Mouse (Mus musculus) telencephalon, adult 2 months (tissue): ENCODE measurements around the gene Mcl1.
"Not testable (repeated sequence)": the region's sequence is repeated elsewhere in the genome, so short reads cannot be mapped to it uniquely, and the experiment has no call there.

Experiments
- DNase-seq: peaks from one replicate; pipeline ENCODE4 v3.0.0-alpha.2; 2011; ENCODE audit warnings: low read depth, low spot score

Mcl1 gene

GRCm38 (mm10) chr3:95666124-95666844, 7.7 kb downstream of the Mcl1 start:
- DNase-seq: no peak

DNA sequence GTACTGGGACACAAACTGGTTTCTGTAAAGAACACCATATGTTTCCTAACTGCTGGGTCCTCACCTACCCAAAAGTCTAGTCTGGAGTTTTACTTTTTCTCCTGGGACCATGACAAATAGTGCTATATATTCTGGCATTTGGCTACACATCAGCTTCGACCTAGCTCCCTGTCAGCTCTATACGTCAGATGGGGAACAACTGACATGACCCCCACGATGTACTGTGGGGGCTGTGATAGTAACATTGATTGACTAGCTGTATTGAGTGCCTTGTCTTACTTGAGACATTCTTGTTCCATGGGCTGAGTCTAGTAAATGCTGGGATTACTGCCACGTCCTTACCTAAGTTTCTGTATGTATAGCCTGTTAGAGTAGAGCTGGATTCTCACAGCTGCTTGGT, 8.9 kb downstream of the Mcl1 start:
- no peak for DNase-seq

DNA sequence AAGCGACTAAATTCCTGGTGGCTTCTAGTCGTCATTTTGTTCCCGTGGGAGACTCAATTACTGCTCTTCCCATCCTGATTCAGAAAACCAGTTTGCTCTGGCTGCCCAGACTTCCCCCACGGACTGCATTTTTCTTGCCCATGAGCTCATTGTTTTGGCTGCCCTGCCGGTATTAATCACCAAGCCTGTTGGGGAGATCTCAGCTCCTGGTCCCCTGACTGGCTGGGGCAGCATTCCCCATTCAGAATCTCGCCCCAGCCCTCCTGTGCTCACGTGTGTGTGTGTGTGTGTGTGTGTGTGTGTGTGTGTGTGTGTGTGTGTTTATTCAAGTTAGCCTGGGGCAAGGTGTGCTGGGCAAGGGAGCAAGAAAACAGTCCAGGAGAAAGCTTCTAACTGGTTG, 9.4 kb downstream of the Mcl1 start:
- DNase-seq: no peak

DNA sequence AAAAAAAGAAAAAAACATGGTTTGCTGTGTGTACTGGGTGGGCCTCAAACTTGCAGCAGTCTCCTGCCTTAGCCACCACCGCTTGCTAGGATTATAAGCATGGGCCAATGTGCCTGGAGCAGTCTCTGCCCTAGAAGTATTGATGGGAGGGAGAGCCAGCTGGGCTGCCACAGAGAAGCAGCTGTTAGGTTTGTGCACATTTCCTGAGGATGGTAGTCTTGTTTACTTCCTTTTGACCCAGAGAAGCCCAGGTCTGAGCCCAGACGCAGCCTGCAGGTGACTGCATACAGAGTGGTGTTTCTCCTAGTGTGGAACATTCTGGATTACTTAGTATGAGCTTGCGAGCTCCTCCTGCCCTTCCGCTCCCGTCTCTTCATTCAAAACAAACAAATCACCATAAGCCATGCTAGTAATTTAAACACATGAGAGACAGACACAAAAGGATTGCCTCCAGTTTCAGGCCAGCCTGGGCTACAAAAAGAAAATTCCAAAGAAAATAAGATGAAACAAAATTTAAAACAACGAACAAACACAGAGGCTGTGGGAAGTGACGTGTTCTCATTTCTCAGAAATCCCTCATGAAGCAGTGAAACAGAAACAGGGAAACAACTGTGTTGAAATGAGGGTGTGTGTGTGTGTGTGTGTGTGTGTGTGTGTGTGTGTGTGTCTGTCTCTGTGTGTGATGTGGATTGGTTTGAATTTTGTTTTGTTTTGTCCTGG, 10.2 kb downstream of the Mcl1 start:
- DNase-seq: no peak

DNA sequence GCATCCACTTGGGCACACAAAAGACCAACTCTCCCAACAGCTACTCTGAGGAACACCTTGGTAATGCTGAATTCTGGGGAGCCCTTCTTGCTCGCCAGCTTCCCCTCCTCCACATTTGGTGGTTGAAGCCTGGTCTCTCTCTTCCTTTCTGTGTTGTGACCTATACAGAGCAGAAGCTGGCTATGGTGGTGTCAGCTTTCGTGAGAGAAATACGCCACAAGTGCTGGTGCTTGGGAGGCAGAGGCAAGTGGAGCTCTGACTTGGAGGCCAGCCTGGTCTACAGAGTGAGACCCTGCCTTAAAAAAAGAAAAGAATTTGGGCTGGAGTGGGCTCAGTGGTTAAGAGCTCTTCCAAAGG, 10.7 kb downstream of the Mcl1 start:
- no peak for DNase-seq

- DNase-seq: not testable (repeated sequence)
Observed at GRCm38 (mm10) chr3:95670419-95670818, 11.8 kb downstream of the Mcl1 start.

DNA sequence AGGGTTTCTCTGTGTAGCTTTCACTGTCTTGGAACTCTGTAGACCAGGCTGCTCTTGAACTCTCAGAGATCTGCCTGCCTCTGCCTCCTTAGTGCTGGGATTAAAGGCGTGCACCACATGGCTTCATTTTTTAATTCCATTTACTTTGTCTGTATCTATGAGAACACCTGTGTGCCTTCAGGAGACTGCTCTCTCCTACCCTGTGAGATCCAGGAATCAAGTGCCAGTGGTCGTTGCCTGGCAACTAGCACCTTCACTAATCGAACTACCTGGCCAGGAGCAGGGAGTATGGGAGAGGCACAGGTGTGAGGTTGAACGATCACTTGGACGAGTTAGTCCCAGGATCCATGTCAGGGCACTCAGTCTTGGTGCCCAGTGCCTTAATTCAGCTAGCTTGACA, 12.6 kb downstream of the Mcl1 start:
- DNase-seq: no peak

- DNase-seq: no peak
Observed at GRCm38 (mm10) chr3:95672461-95672860, 13.9 kb downstream of the Mcl1 start.

- no peak for DNase-seq
Observed at GRCm38 (mm10) chr3:95672861-95673706, 14.5 kb downstream of the Mcl1 start.

DNA sequence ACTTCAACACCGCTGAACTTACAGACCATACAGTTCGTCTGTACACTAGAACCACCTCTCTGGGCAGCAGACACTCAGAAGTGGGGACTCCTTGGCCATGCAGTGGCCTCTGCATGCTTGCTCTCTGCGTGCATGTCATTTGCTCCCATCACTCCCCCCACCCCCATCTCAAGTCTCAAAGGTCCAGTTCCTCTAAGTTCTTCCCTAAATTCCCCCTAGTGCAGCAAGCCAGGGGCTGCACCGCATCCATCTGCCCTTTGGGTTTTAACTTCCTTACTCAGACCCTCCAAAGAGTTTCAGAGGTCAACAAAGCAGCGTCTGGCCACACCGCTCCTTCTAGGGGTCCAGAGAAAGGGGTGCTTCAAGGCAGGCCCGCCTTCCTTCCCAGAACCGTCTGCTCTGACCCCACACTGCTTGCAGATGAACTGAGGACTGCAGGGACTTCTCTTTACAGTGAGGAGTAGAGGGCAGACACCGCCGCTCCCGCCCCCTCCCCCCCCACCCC, 15.2 kb downstream of the Mcl1 start:
- DNase-seq: no peak

- no peak for DNase-seq
Observed at GRCm38 (mm10) chr3:95674236-95674635, 15.6 kb downstream of the Mcl1 start.

- DNase-seq: no peak
Observed at GRCm38 (mm10) chr3:95674812-95675211, 16.2 kb downstream of the Mcl1 start.

DNA sequence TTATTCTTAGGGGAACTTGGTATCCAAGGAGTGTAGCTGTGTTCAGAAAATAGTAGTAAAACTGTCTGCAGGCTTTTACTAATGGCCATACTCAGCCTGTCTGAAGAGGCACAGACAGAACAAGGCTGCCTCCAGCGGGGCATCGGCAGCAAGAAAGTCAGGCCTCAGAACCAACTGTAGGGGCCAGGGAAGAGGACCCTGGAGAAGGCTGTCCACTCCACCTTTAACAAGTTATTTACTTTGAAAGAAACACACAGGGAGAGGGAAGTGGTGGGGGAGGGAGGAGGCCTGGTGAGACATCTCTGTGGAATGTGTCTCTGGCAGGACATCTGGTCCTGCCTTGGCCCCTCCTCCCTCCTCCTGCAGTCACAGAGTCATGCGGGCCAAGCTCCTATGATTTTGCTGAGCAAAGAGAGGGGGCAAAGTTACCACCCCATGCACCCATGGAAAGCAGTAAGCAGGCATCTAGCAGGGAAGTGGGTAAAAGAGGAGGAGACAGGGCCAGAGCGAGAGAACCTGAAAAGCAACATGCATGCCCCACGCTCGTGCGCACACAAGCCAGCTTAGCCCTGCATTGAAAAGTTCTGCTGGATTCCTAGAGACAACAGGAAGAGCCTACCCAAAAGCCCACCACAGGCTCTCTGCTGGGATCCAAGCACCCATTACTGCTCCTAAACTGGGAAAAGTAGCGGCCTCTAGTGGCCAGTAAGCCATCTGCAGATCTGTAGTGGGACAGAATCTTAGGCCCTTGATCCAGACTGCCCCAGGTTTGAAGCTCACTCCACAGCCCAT, 16.9 kb downstream of the Mcl1 start:
- no peak for DNase-seq

DNA sequence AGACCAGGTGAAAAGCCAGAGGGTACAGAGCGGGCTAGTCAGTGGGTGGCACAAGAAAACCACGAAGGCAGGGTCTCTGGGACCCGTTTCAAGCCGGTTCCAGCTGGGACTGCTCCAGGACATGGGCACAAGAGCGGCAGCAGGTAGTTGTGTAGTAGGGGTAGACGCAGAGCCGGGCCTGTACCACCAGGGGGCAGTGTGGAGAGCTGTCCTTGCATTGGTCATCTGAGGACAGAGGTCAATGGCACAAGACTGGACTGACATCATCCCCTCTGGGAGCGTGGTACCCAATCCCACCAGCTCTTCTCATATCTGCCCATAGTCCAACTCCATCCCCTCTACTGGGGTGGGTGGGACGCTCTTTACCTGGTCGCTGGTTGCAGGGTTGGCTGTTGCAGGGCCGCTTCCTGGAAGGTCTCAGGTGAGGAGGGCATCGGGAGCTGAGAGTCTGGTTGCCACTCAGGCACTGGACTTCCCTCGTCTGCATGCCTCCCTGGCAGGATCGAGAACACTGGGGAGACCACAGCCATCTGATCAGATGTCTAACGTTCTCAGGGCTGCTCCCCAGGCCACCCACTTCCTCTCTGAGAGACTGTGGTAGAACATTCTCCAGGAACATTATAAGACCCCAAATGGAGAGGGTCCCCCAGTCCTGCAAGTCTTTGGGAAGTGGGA, 18.3 kb downstream of the Mcl1 start:
- no peak for DNase-seq

- DNase-seq: no peak
Observed at GRCm38 (mm10) chr3:95677420-95678090, 19.0 kb downstream of the Mcl1 start.

- DNase-seq: no peak
Observed at GRCm38 (mm10) chr3:95679551-95679950, 21.0 kb downstream of the Mcl1 start.

GRCm38 (mm10) chr3:95680673-95681072, 22.1 kb downstream of the Mcl1 start:
- DNase-seq: no peak

DNA sequence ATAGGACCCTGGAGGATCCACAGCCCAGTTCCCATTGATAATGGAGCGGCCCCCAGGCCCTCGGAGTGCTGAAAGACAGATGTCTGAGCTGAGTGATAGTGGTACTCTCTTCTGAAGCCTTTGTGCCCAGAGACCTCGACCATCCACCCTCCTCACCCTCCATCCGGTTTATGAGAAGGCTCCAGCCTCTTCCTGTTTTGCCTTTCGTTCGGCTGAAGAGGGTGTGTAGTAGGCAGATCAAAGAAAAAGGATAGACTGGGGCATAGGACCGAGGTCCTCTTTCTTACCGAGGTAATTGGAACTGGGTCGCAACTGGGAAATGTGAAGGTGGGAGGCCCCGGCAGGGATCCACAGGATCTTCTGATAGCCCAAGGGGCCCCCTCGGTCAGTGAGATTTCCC, 22.8 kb downstream of the Mcl1 start:
- no peak for DNase-seq

DNA sequence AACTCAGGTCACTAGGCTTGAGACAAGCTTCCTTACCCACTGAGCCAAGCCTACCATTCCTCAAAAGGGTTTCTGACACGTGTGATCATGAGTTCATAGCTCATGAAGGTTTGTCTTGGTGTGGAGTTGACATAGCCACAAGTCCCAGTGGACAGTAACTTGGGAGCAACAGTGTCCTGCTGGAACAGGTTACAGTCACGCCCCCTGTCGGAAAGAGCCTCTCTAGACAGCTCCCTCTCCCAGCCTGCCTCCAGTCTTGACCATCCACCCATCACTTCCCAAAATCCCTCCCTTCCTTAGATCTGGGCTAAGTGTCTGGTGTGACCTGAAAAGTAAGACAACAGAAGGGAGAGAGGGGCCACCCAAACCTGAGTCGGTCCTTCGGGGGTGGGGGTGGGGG, 24.3 kb downstream of the Mcl1 start:
- DNase-seq: no peak

DNA sequence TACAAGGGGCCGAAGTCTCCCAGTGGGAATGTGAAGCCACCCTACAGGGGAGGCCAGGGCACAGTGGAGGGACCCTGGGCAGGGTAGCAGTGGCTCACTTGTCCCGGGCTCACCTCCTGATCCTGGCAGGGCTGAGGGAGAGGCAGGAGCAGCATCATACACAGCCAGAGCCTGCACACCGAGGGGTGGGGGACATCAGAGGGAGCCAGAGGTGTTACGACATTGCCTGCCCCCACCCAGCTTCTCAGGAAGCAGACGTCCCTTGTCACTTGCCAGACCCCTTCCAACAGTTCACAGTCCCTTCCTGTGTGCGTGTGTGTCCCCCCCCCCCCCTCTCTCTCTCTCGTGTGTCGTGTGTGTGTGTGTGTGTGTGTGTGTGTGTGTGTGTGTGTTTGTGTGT, 26.3 kb downstream of the Mcl1 start:
- DNase-seq: no peak
